Mouse (Mus musculus): ENCODE measurements at regions not wholly inside any gene's neighbourhood (a gene's known extent, or its start where the extent isn't known, plus 50 kb on each side); places are given as distances from the start of the nearest gene placed in this dataset.

GRCm38 (mm10) chr11:52685436-52685835, 79.0 kb upstream of the Fstl4 start:
- no peak for TF ChIP-seq CTCF (IDR thresholded peaks at IDR 0.05)

DNA sequence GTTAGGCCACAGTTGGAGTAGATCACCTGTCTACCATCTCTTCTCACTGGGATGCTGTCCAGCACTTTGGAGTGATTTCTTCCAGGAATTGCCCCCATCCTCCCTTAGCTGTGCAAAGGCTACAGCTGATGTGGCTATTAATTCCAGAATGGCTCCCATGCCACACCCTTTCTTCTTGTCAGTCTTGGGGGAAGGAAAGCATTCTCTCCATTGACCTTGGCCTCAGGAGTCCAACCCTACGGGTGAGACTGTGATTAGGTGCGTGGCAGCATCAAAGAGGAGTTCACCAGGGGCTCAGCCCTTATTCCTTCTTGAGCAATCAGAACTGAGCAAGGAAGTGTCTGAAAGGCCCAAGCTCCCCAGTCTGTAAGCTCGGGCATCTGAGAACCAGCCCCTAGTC, 71.7 kb upstream of the Fstl4 start:
- Histone ChIP-seq H3K4me3 (no peak overlapping the region), H3K27ac (no peak overlapping the region)
- no peak for TF ChIP-seq CTCF (IDR thresholded peaks at IDR 0.05)
- no peak for DNase-seq (ENCODE audit: extremely low spot score in 1 of 2, low spot score in 2 of 2)
- intact Hi-C loops (cut with DNase I), result no loop called here

More at GRCm38 (mm10) chr11:52685436-52685835, 79.0 kb upstream of the Fstl4 start:
- DNase-seq (ENCODE audit: extremely low spot score in 1 of 2, low spot score in 2 of 2), result no peak
- no peak overlapping the region for H3K4me3 ChIP-seq
- intact Hi-C loops (cut with DNase I), result no loop called here
- H3K27ac ChIP-seq, result no peak overlapping the region

- intact Hi-C loops (cut with DNase I), result no loop called here
- H3K4me3 ChIP-seq, result no peak overlapping the region
- no peak for DNase-seq (ENCODE audit: extremely low spot score in 1 of 2, low spot score in 2 of 2)
- TF ChIP-seq CTCF (IDR thresholded peaks at IDR 0.05), result no peak
- H3K27ac ChIP-seq, result no peak overlapping the region
Measured at GRCm38 (mm10) chr11:52701682-52702081, 62.8 kb upstream of the Fstl4 start.

GRCm38 (mm10) chr11:52703391-52703790, 61.0 kb upstream of the Fstl4 start:
- TF ChIP-seq CTCF (IDR thresholded peaks at IDR 0.05), result no peak
- no peak for DNase-seq (ENCODE audit: extremely low spot score in 1 of 2, low spot score in 2 of 2)
- intact Hi-C loops (cut with DNase I), result no loop called here
- no peak overlapping the region for H3K27ac ChIP-seq
- H3K4me3 ChIP-seq, result no peak overlapping the region

Data from left cerebral cortex, adult 2 months (tissue).